Mouse (Mus musculus) testis, postnatal 10 days (tissue): Measurements from ENCODE around the gene Cited1.
A peak's percentile ranks its signal among the peaks of the same experiment; 100 is the strongest.

Experiments
- DNase-seq: peaks from one replicate; pipeline ENCODE4 v3.0.0; 2021; ENCODE audit warnings: low spot score

Cited1 gene

GRCm38 (mm10) chrX:102251937-102252860 lies at the start of gene Cited1:
TSS of gene Cited1 (minus strand) at chrX:102252181.
- DNase-seq, result peak; percentile 70

- no peak for DNase-seq
Observed at GRCm38 (mm10) chrX:102284889-102285288, 32.9 kb upstream of the Cited1 start.

GRCm38 (mm10) chrX:102262620-102263345 lies 10.8 kb upstream of the Cited1 start:
- no peak for DNase-seq

GRCm38 (mm10) chrX:102259772-102260171 lies 7.8 kb upstream of the Cited1 start:
- no peak for DNase-seq

- DNase-seq, result peak; percentile 58
Observed at GRCm38 (mm10) chrX:102253892-102254291, 1.9 kb upstream of the Cited1 start.

- DNase-seq, result peak; percentile 45
Observed at GRCm38 (mm10) chrX:102251221-102251936, 602 bp downstream of the Cited1 start.

- peak; percentile 49 for DNase-seq
Observed at GRCm38 (mm10) chrX:102250891-102251170, 1.1 kb downstream of the Cited1 start.

GRCm38 (mm10) chrX:102250150-102250890 lies 1.7 kb downstream of the Cited1 start:
- DNase-seq, result peak; percentile 40

- DNase-seq, result no peak
Observed at GRCm38 (mm10) chrX:102244334-102244733, 7.6 kb downstream of the Cited1 start.

- DNase-seq, result peak; percentile 57
Observed at GRCm38 (mm10) chrX:102219126-102219525, 32.9 kb downstream of the Cited1 start.

GRCm38 (mm10) chrX:102215356-102215755 lies 36.6 kb downstream of the Cited1 start:
- peak; percentile 48 for DNase-seq
